Mouse (Mus musculus) heart, adult 11 months (tissue): ENCODE results near the gene Kcnip2.

Experiments
- DNase-seq: peaks from one replicate; pipeline ENCODE4 v3.0.0; 2022

Gene Kcnip2

DNA sequence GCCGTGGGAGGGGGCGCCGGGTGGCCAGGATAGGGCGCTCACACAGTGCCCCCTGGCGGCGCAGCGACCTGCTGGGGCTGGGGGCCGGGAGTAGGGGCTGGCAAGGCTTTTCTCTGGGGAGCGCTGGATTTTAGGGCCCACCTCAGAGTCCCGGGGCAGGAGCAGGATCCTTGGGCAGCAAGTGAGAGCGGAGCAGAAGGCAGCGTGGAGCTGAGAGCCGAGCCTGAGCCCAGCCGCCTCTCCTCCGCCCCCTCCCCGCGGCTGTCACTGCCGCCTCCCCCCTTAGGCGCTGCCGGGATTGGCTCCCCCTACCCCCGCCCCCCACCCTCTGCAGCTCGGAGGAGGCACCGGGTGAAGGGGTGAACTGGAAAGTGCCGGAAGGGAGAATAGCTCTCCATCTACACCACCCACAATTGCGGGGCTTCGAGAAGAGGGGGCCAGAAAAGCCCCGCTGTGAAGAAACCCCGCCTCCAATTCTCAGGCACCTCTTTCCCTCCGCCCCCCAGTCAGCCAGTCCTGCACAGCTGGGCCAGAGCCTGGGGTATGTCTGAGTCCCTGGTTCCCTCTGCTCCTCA, at the start of gene Kcnip2:
Gene Kcnip2 (minus strand): TSS at position 231 of the 575 bp plus-strand sequence.
- DNase-seq, result peak; percentile 95

DNA sequence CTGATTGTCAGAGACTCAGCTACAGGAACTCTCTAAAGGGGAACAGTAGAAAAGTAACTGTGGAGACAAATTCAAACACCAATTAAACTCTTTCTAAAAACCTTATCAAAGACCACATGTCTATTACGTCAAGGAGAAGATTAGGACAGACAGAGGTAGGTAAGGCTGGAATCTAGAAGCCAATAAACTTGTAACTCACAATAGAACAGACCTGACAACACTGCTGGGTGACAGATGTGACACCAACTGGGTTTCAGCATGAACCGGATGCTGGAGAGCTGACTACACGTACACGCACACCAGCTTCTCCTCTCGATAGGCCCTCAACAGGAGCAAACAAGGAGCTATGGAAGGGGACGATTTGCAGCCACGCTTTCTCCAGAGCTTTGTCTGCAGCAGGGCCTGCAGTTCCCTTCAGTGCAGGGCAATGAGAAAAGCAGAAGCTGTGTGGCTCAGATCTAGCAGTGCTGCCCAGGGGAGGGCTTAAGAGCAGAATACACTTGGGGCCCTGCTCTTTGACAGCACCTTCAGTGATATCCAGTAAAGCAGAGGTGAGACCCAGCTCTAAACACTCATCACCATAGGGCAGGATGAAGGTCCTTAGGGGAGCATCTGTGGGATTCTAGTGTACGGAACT, 39.5 kb upstream of the Kcnip2 start:
- DNase-seq, result peak; percentile 87

DNA sequence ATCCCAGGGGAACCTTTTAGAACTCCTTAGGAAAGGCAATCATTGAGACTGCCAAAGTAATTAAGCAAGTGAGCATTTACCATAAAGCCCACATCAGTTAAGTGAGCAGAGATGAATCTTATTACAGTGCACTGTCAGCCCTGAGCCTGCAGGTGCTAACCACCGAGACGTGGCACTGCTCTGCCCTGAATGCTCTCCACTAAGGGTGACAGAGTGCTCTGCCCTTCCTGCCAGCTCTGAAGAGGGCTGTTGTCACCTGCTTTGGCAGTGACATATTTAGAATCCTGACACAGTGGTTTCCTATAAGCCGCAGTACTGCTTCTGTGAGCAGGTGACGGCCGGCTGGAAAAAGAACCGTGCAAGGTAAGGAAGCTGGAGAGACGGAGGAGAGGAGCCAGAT, 38.7 kb upstream of the Kcnip2 start:
- peak; percentile 95 for DNase-seq

DNA sequence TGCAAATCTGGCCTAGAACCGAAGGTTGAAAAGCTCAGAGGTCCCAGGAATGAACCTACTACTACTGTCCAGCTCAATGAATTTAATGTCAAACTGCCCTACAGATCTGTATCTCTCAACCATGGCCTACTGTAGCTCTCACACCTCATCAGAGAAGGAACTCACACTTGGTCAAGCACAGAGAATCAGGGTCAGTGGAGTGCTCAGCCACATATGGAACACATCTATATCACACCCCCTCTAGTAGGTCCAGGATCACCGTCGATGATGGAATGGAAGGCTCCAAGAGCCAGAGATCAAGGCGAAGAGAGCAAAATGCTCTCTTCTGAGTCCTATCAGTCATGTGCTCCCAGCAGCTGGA, 31.9 kb upstream of the Kcnip2 start:
- DNase-seq, result no peak

DNA sequence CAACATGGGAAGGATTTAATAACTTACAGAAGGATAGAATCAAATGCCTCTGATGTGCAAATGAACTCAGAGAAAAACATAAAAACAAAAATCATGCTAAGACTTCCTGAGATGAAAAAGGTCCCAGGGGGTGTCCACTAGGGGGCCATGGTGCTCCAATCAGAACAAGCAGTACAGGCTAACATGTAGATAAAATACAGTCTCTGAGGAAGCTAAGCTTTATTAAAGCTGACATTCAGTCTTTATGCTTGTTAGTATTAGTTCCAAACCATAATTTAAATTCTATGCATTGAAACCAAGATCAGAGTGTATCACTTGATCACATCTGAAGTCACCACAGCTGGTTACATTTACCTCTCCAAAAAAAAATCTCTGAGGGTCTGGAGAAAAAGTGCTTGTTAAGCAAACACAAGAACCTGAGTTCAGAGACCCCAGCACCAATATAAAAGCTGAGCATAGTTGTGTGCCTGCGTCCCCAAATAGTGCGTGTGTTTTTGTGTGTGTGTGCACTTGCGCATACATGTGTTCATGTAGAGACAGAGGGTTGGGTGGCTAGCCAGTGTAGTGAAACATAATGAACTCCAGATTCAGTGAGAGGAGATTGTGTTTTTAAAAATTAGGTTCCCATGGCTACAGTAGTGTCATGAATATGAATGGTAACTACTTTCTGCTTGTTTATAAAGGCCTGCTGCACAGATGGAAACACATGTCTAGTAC, 31.3 kb upstream of the Kcnip2 start:
- DNase-seq, result no peak

DNA sequence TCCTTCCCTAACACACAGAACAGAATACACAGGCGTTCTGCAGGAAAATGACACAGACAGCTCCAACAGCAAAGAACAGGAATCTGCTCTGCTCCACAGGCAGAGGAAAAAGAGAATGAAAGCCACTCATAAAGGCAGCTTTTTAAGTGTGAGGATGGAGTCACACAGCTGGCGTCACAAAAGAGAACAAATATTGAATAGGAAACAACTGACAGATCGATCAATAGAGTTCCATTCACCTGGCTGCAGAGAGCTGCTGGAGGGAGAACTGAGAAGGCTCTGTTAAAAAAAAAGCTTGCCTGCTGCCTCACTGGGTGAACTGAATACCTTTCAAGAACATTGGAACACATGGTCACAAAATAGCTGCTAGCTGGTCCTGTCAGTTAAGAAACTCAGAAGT, 28.3 kb upstream of the Kcnip2 start:
- DNase-seq, result no peak

DNA sequence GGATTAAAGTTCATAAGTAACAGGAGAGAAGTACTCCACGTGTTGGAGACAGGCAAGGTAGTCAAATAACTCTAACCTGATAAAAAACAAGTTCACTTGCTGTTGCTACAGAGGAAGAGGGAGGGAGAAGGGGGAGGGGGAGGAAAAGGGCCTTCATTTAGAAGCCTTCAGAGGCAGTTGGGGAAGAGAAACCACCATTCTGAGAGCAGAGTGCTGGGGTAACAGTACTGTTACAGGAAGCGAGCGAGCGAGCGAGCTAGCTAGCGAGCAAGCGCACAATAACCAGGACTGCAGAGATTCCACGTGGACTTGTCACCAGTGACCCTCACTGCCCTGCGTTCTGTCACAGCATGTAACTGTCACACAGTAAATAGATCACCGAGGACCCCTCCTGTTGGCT, 27.6 kb upstream of the Kcnip2 start:
- DNase-seq, result no peak

DNA sequence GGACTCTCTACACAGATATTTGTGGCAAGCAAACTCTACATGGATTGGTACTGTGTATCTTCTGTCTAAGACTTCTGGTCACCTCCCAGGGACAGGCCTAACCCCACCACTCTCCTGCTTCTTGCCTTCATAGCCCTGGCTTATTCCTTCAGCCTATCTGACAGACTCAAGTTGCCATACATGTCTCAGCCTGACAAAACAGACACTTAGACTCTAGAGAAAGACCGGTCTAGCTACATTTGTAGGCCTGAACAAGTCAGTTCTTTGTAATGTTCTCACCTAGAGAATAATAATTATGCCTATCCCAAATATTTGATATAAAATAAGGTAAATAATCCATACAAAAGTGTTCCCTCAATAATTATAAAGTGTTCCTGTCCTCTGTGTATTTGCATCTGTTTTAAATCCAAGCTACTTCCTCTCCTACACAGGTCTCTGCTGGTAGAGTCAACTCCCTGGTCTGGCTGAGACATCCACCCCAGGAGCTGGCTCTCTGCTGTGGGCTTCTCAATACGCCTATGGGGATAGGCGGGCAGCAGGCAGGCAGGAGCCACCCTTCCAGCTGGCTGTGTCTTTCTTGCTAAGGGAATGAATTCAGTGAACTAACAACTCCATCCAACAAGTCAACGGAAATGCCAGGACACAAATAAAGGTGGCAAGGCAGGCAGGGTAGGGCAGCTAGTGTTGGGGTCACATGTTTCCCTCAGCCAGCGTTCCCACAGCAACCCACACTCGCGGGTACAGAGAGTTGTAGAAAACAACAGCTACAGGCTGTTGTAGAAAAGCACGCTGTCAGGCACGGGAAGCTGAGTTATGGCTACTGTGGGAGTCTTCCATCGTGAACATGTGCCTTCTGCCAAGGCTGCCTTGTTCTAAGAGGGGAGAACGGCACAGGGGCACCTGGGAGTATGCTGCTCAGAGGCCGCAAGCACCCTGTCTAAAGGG, 21.5 kb upstream of the Kcnip2 start:
- DNase-seq, result peak; percentile 92

DNA sequence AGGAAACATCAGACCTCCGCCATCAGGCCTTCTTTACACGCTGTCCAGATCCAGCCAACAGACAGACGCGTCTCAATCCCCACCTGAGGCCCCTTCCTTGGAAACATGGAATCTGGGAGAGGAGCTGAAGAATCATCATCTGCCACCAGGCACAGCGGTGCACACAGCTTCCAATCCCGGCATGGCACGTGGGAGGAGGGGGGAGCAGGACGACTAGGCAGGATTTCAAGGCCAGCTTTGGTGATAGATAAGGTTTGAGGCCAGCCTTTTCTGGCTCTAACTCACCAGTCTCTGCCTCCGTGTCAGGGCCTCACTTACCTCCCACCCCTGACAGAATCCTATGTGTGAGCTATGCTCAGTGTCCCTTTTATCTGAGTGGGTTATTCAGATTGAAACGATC, 19.6 kb upstream of the Kcnip2 start:
- peak; percentile 92 for DNase-seq

DNA sequence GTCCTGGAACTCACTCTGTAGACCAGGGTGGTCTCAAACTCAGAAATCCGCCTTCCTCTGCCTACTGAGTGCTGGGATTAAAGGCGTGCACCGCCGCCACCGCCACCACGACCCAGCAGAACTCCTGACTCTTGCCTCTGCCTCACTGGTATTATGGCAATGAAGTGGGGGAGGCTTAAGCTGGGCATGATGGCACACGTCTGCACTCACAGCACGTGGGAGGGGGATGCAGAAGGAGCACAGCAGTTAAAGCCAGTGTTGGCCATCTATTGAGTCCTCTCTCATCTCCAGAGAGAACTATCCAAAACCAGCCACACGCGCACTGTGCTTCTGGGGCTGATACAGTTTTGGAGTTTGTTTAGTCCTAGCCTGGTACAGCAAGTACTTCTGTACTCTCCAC, 17.8 kb upstream of the Kcnip2 start:
- no peak for DNase-seq

DNA sequence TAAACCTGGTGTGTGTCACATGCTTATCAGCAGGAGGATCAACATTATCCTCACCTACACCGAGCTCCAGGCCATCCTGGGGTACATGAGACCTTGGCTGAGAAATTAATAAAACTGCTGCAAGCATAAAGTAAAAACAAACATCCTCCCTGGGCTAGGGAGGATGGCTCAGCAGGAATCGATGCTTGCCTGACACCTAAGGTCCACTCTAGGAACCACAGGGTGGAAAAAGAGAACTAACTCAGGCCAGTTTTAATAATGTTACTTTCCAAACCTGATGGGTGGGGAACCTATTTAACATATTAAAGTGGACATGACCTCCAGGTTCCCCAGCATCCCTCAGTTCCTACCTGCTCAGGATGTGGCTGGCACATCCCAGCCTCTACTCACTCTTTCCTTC, 14.8 kb upstream of the Kcnip2 start:
- no peak for DNase-seq

DNA sequence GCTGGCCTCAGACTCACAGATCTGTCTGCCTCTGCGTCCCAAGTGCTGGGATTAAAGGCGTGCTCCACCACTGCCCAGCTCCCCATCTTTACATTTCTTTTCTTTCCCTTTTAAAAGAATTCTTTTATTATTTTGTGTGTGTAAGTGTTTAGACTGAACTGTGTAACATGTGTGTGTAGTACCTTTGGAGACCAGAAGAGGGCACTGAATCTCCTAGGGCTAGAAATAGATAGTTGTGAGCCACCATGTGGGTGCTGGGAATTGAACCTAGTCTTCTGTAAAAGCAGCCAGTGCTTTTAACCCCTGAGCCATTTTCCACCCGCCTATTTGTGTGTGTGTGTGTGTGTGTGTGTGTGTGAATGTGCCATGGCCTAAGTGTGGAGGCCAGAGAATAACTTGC, 11.9 kb upstream of the Kcnip2 start:
- no peak for DNase-seq

DNA sequence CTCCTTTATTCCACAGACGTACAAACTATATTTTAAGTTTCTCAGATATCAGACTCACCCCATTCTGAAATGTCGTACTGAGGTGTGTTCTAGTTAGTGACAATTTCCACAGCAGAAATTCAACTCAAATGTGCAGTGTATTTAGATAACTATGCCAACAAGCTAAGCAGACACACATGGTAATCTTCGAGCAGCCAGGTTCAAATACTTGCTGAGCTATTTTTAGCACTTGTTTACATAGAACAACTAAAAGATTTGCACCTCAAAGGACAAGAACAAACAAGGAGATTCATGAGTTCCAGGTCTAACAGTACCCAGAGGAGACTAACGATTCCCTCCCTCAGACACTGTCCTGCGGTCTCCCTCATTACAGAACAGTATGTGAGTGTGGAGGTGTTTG, 11.3 kb upstream of the Kcnip2 start:
- DNase-seq, result no peak

DNA sequence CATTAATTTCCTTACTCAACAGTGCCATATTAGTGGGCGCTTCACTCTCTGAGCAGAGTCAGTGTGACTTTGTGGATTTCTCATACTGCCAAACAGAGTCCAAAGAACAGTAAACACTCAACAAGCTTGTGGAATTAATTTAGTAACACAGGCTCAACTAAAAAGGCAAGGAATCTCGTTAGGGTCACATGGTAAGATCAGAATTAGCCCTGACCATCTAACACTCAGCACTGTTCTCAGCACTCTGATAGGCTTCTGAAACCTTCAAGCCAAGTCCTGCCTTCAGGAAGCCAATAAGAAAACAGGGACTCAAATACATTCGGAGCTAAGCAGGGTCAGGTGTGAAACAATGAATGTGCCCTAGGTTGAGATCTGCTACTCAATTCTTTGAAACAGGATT, 10.3 kb upstream of the Kcnip2 start:
- peak; percentile 96 for DNase-seq

DNA sequence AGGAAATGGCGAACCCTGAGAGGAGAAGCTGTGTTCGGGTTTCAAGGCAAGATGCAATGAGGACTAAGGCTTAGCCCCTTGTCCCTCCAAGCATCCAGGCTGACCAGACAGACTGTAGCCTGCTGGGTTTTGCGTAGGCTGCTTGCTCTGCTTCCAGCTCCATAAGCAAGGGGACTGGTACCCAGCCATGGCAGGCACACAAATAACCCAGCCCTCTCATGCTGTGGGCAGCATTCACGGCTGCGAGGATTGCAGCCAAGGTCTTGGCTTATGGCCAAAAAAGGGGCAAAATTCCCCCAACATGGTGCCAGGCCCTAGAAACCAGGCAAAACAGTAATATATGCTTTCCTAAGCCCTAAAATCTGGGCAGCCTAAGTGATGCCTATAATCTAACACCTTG, 6.0 kb upstream of the Kcnip2 start:
- DNase-seq, result no peak

DNA sequence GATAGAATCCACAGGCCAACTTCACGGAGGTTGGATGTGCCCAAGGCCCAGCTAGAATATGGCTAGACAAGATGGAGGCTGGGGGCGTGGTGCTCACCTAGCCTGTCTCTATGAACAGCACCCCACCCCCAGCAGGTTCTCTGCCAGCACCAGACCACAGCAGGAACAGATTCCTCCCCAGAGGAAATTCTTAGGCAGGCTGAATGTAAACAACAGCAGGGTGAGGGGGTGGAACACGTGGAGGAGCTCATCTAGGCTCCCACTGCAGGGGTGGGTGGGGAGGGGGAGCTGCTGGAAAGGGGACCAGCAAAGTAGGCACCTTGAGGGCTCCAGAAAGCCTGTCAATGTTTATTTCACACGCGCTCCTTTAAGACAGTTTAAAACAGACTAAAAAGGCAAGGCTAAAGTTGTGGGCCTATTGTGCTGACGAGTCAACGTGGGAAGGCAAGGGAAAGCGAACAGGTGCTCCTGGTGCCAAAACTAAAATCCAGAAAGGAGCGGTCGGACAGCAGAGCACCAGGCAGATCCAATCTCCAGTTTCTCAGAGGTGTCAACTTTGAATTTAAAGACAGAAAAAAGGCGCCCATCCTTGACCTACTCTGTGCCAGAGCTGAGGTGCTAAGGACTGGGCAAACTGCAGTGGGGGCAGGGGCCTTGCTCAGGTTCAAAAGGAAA, 2.1 kb upstream of the Kcnip2 start:
- DNase-seq, result peak; percentile 71

DNA sequence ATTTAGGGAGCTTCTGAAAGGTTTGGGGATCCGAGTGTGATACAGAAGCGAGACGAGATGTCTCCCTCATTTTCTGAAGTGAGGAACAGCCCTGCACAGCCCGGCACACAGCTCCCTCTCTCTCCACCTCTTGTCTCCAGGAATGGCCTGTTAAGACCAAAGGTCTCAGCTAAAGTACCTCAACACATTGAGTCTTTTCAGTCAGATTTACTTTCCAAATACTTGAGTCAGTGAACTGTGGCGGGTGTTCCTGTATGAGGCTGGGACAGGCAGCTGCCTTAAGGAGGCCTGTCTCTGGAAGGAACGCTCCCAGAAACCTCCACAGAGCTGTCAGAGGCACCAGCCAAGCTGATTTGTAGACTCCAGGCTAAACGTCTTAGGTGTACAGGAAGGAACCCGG, 866 bp upstream of the Kcnip2 start:
- DNase-seq, result peak; percentile 77

DNA sequence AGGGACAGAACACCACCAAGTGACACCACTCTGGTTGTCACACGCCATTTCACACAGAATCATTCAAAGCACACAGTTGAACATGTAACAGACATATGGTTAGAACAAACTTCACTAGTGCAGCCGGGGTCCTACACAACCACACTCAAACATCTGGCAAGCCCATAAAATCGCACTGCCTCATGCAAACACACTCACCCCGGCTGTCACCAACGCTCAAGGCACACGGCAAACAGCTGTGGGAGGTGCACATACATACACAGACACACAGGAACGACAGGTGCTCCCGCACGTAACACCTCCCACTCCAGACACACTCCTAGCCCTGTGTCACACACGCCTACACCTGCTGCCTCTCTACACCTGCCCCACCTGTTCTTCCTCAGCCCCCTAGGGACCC, 691 bp downstream of the Kcnip2 start:
- no peak for DNase-seq

DNA sequence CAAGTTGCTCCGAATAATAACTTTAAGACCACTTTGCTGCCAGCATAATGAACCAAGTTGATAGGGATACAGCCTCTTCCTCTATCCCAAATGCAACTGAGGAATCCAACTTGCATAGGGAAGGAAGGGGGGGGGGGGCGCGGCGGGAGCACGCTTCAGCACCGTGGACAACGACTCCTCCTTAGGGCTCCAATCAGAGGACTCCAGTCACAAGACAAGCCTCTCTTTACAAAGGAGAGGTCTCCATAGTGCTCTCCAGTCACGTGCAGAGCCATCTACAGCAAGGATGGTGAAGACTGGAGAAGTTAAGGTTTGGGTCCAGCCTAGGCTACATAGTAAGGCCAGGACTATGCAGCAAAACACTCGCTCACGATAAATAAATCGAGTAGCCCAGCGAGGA, 2.1 kb downstream of the Kcnip2 start:
- DNase-seq, result peak; percentile 88

DNA sequence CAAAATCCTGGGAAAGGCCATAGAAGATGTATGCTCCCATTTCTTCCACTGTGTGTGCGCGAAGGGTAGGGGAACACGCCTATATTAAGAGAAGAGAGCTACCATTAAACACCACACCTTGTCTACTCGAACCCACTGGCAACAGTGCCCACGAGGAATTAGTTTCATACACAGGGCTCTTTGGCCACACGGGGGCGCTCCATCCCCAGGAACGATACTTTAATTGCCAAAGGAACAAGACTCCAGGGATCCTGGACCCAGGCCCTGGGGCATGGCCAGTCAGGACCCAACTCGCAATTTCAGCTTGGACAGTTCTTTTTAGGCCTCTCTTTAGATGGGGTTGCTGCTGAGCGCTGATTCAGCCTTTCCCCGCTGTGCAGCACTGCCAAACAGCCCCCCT, 2.6 kb downstream of the Kcnip2 start:
- peak; percentile 94 for DNase-seq

DNA sequence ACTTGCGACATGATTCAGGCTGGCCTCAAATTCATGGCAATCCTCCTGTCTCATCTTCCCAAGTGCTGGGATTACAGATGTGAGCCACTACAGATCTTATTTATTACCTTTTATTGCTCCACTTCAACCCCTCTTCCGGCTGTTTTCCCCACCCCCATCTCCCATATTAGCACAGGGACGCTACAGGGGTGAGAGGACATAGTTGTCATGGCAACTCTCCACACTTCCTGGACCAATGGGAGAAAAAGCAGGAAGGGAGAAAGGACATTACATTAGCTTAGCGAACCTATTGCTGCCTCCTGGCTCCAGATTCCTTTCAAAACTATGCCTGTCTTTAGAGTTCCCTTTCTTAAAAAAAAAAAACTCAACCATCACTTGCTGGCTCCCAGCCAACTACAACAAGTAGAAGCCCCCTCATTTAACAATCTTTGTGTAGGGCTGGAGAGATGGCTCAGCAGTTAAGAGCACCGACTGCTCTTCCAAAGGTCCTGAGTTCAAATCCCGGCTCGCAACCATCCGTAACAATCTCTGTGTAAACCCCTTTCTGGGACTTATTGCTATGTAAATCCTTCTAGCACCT, 3.1 kb downstream of the Kcnip2 start:
- DNase-seq, result peak; percentile 81

DNA sequence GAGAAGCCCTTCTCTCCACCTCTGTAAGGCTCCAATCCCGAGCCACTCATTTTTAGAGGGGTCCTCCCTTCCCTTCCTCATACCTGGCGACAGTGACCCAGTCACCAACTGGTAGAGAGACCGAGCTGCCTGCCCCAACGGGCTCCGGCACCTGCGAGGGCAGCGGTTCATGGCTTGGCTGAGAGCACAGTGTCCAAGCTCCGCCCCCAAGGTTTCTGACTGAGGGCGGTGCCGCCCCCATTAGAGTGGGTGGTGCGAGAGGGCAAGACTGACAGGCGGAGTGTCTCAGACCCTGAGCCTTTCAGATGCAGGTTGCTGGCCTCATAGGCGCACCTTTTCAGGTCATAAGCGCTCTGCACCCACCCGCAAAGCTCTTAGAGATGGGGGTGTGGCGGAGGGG, 3.7 kb downstream of the Kcnip2 start:
- peak; percentile 90 for DNase-seq
